Mouse (Mus musculus) heart, adult 10 weeks (tissue): ENCODE data around the gene Slc35f5. TPM values are rescaled to one million over a fixed set of nuclear protein-coding genes. Genes with fewer than 3 reads are reported as not detected.

Experiments used
- polyA plus RNA-seq: library from polyadenylated mRNA; stranded (reverse); fragments of 350-450 nt; fragmentation: Illumina TruSeq; extraction: RNeasy Lipid Tissue Mini Kit (QIAGEN cat#74804); gene quantifications from one replicate; pipeline ENCODE4 v1.2.3, GENCODE M21; 2014; ENCODE audit warnings: low read depth, low replicate concordance

Gene Slc35f5
- polyA plus RNA-seq = 109 TPM

DNA sequence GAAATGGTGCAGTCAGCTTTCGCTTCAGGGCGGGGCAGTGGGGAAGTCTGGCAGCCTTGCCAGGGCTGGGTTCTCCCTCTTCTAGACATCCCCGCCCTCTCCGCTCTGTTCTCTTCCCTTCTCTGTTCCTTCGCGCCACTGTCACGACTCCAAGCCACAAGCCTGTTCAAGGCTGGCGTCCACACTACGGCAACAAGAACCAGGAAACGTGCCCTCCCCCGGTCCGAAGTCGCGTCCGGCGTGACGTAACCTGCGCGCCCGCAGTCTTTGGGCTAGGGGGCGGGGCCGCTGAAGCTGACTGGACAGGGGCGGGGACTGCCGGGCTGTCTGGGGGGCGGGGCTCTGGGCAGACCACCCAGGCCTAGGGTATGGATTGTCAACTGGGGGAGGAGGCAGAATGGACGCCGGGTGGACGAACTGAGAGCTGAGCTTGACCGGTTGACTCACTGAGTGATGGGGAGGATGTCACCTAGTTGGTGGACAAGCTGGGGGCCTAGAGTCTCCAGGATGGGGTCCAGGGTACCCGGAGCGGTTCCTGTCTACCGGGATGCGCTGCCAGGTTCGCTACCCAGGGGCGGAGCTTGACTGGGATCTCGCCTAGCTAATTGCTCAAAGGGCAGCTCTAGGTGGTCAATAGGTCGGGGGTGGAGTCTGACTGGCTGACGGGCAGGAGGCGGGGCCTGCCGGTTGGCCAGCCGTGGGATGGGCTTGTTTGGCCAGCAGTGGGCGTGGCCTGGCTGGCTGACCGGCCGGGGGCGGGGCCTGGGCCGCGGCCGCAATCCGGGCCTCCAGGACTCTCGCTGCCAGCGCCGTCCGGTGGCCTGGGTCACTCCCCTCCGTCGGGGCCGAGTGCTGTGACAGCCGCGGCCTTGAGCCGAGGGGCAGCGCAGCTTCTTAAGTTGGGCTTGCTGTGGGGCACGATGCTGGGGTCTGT is at the start of gene Slc35f5:
Gene Slc35f5, plus strand, starts transcription at position 337 of the 934 bp plus-strand sequence.

Other genes starting within 250 kb of the Slc35f5 start
- gene Actr3, start 124.9 kb upstream of the Slc35f5 start, polyA plus RNA-seq = 102 TPM
- 0.52 TPM for gene Gpr39, start 116.4 kb downstream of the Slc35f5 start, polyA plus RNA-seq